Mouse (Mus musculus) thymus, adult 2 months (tissue): ENCODE results near the gene Actr2.

Experiments used
- CTCF ChIP-seq: fragments of 200-500 bp; IDR thresholded peaks from 2 replicates; pipeline ENCODE4 v1.5.1; 2012; ENCODE audit warnings: mild to moderate bottlenecking, control low read depth, low read length, moderate library complexity, borderline replicate concordance; ENCODE audit not compliant: control insufficient read depth, poor library complexity, insufficient read depth; ENCODE audit errors: extremely low read depth
- POLR2A ChIP-seq: fragments of 200-500 bp; IDR thresholded peaks from 2 replicates; pipeline ENCODE4 v1.6.1; 2012; ENCODE audit warnings: mild to moderate bottlenecking, low read length, control low read depth, moderate library complexity; ENCODE audit not compliant: control insufficient read depth, poor library complexity, insufficient read depth; ENCODE audit errors: extremely low read depth

DNA sequence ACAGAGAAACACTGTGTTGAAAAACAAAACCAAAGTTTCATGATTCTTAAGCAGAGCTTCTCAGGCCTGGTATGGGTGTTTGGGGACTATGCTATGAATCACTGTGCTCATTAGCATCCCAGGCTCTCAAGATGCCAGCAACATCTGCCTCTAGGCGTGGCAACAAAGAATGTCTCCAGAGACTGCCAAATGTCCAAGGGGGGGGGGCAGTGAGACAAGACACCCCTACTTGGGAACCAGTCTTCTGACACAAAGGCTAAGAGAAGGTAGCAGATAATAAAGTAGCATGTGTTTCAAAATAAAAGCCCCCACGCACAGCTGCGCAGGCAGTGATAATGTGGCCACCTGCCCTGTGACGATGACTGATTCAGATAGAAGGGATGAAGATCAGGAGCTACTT lies 69.5 kb downstream of the Actr2 start:
- TF ChIP-seq CTCF: no peak
- no peak for TF ChIP-seq POLR2A
